Mouse (Mus musculus) bone marrow macrophage, adult 2 months (primary cell): Measurements from ENCODE around the gene Asic4. TPM values are rescaled to one million over a fixed set of nuclear protein-coding genes. Genes with fewer than 3 reads are reported as not detected.

Source experiments
- H3K27ac ChIP-seq: 2 replicates; pipeline ENCODE4 v1.5.1; 2012; ENCODE audit warnings: low read depth, low read length; ENCODE audit not compliant: insufficient read depth
- H3K4me1 ChIP-seq: 2 replicates; pipeline ENCODE4 v1.6.1; 2012; ENCODE audit warnings: low read length; ENCODE audit not compliant: control insufficient read depth, insufficient read depth
- H3K4me3 ChIP-seq: 2 replicates; pipeline ENCODE4 v1.5.1; 2012; ENCODE audit warnings: mild to moderate bottlenecking, low read length, moderate library complexity; ENCODE audit not compliant: insufficient read depth
- CTCF ChIP-seq: IDR thresholded peaks from 2 replicates; pipeline ENCODE4 v1.5.1; 2012; ENCODE audit warnings: low read depth, mild to moderate bottlenecking, low read length, moderate library complexity
- POLR2A ChIP-seq: IDR thresholded peaks from 2 replicates; pipeline ENCODE4 v1.6.1; 2012; ENCODE audit warnings: mild to moderate bottlenecking, low read depth, low read length, borderline replicate concordance
- polyA plus RNA-seq: library from polyadenylated mRNA; stranded (reverse); fragments of >200 nt; gene quantifications from 2 replicates; pipeline ENCODE4 v1.2.4, GENCODE M21; 2012; ENCODE audit not compliant: missing spikeins, insufficient read depth, insufficient read length

The Asic4 gene
- polyA plus RNA-seq, 1 experiment = not detected

DNA sequence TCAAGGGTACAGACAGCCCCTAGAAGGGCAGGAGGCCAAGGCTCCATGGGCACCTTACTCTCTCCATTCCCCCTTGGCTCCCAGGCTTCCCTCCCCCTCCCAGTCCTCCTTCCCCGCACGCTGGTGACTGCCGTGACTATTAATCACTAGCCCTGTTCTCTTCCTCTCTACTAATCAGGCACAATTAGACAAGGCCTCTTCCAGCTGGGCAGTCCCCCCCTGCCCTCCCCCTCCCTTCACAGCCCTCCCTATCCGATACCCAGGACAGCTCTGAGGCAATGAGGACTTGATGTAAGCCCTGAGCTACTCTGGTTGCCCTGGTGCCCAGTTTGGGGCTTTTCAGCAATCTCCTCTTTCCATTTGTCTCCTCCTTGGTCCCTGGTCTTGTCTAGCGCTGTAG lies 5.7 kb downstream of the Asic4 start:
- H3K4me1 ChIP-seq = no peaks in the 10 kb centered on the region

DNA sequence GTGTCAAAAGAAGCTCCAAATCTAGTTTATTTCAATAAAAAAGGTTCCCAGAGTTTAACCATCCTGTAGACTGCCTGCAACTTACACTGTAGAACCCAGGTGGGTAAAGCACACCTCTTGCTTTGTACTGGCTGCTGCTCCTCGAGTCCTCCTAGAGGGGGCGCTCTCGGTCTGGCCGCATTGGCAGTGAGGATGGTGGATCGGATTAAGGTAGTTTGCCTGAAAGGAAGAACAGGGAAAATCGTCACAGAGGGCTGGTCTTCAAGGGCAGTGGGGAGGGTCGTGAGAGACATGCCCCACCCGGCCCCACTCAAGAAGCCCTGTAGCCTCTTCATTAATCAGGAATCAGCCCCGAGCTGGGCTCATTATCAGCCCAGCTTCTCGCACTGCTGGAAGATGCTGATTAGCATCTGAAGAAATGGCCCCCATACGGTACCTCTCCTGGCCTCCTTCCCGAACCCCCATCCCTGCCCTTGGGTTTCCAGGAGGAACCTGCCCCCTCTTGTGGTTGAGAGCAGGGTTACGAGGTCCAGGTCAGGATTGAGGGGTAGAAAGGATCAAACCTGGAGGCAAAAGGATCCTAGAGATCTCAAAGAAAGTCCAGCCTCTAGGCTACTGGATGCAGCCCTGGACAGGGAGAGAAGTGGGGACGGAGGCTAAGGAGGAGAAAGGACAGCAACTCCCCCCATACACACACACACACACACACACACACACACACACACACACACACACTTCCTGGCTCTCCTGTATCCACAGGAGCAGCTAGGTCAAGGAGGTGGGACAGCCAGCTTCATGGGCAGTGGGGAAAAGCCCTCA lies 6.7 kb downstream of the Asic4 start:
- no peak overlapping the region for H3K27ac ChIP-seq
- no peaks in the 10 kb centered on the region for H3K4me1 ChIP-seq
- H3K4me3 ChIP-seq = no peak overlapping the region
- TF ChIP-seq POLR2A (no peak), CTCF (peak; percentile 32)

More for the DNA sequence above, 5.7 kb downstream of the Asic4 start:
- TF ChIP-seq CTCF = no peak
- no peak for TF ChIP-seq POLR2A
- H3K4me3 ChIP-seq = no peak overlapping the region
- no peak overlapping the region for H3K27ac ChIP-seq

DNA sequence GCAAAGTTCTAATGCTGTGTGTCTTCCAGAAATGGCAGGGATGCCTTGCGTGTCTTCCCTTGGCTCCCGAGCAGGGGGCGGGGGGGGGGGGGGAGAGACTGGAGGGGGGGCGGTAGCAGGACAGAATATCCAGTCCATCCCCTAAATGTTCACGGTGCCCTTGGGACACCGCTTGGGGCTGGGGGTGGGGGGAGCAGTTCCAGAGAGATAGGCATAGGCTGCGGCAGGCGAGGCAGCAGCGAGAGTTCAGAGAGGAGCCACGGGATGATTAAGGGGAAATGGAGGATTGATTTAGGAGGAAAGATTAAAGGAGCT lies 7.4 kb downstream of the Asic4 start:
- H3K4me1 ChIP-seq = no peaks in the 10 kb centered on the region
- H3K4me3 ChIP-seq = no peak overlapping the region
- H3K27ac ChIP-seq = no peak overlapping the region
- no peak for TF ChIP-seq CTCF
- TF ChIP-seq POLR2A = no peak

DNA sequence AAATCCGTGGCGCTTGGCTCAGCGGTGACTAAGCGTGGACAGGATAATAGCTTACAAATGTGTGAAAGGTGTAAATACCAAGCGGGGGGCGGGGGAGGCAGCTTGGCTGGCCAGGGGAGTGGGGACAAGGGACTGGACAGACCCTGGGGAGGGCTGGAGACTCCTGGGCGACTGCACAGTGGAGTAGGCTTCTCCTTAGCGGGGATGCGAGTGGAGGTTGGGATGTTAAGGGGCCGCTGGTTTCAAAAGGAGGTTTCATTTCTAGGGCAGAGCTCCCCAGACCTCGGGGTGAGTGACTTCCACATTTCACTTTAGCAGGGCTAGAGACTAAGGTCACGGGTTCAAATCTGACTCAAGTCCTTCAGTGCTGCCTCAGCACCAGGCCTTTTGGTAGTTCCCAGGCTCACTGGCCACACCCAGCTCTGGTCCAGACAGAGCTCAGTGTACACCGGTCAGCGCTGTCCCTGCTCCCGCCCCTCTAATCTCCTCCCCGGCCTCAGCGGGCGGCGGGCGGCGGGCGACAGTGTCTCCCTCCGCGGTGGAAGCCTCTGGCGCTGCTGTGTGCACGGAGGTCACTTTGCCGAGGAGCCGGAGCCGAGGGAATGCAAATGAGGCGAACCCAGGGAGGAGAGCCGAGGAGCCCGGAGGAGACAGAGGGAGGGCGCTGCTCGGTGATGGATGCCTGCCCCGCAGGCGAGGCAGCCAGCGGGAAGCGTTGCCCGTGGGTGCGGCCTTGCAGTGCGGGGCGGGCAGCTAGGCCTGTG lies 8.0 kb downstream of the Asic4 start:
- no peaks in the 10 kb centered on the region for H3K4me1 ChIP-seq
- H3K4me3 ChIP-seq = 0 out of 2 replicates have a peak overlapping the region, but pooled peaks have one; percentile 10
- no peak for TF ChIP-seq POLR2A
- TF ChIP-seq CTCF = no peak
- no peak overlapping the region for H3K27ac ChIP-seq

DNA sequence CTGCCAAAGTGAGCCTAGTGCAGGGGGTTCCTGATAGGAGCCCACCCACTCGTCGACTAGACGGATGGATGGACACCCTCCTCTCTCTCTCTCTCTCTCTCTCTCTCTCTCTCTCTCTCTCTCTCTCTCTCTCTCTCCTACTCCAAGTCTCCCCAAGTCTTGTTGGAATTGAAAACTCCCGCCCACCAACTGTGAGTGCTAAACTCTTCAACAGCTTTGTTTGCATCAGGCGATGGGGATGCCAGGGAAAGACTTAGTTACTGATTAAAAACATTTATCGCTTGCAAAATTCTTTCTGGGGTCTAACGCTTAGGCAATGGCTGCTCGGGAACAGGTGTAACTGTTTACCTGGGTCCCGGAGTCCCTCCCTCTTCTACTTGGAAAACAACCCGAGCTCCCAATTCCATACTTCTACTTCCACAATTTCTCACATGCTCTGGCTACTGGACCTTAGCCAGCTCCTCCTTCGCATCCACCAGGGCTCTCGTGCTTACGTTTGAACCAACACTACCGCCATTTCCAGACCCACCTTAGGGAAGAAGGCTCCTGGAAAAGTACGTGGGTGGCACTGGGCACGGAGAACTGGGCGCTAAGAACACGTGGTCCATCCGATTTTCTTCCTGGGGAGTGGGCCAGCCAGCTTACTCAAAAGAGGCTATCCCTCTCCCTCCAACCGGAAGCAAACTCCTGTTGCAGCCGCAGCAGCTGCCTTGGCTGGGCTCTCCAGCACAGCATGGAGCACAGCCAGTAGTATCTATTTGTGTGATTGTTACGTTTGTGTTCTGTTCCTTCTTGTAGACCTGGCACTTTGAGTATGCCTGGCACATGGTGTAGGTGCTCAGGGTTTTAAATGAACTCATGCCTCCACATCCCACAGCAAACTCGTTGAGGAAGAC lies 8.8 kb downstream of the Asic4 start:
- Histone ChIP-seq H3K4me3 (no peak overlapping the region), H3K27ac (no peak overlapping the region), H3K4me1 (no peaks in the 10 kb centered on the region)
- TF ChIP-seq CTCF (no peak), POLR2A (no peak)

DNA sequence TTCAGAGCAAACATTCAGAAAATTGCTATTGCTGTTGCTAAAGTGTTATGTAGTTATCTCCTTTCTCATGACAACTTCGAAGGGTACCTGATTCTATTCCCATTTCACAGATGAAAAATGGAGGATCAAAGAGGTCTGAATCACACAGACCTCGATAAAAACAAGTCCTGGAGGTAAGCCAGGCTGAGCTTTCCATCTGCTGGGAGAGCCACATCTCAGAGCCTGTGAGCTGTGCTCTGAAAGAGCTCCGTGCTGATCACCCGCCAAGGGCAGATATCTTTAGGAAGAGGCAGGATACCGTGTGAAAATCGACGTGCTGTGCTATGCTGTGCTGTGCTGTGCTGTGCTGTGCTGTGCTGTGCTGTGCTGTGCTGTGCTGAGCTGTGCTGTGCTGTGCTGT lies 10.1 kb downstream of the Asic4 start:
- H3K27ac ChIP-seq = no peak overlapping the region
- H3K4me3 ChIP-seq = no peak overlapping the region
- TF ChIP-seq POLR2A = no peak
- H3K4me1 ChIP-seq = no peaks in the 10 kb centered on the region

DNA sequence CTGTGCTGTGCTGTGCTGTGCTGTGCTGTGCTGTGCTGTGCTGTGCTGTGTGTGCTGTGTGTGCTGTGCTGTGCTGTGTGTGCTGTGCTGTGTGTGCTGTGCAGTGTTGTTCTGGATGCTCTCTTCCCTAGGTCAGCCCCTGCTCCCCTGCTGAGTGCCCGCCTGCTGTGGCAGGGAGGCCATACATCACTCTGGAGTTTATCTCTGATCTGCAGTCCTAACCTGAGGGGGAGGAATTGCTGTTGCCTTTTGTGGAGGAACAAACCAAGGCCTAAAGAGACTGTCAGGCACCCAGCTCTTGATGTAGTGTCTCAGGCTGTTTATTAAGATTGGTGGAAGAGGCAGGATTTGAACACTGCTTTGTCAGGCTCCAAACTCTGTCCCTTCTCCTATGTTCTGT lies 12.4 kb downstream of the Asic4 start:
- H3K27ac ChIP-seq = no peak overlapping the region
- no peak overlapping the region for H3K4me3 ChIP-seq
- TF ChIP-seq POLR2A (no peak), CTCF (no peak)
- H3K4me1 ChIP-seq = no peaks in the 10 kb centered on the region

DNA sequence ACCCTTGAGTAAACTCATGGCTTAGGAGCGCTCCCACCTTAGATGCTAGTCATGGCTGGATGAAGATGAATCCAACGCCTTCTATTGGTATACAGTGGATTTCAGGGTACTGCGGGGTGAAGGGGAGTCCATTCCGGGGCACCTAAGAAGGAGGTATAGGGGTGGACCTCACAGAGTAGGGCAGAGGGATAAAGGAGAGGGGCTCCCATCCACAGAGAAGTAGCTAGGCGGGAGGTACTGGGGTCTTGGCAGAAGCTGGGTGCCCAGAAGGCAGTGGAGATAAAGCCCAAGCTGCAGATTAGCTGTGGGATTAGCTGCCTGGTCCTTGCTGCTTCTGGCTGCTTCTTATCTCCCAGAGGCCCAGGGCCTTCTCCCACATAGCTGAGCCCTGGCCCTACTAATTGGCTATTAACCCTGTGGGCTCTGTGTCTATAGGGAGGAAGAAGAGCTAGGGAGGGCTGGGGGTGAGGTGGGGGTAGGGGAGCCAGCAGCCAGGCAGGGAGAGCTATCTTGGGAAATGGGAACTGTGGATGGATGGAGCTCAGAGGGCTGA lies 13.5 kb downstream of the Asic4 start:
- TF ChIP-seq CTCF = no peak
- no peak for TF ChIP-seq POLR2A
- no peak overlapping the region for H3K4me3 ChIP-seq
- no peak overlapping the region for H3K27ac ChIP-seq
- H3K4me1 ChIP-seq = no peaks in the 10 kb centered on the region

DNA sequence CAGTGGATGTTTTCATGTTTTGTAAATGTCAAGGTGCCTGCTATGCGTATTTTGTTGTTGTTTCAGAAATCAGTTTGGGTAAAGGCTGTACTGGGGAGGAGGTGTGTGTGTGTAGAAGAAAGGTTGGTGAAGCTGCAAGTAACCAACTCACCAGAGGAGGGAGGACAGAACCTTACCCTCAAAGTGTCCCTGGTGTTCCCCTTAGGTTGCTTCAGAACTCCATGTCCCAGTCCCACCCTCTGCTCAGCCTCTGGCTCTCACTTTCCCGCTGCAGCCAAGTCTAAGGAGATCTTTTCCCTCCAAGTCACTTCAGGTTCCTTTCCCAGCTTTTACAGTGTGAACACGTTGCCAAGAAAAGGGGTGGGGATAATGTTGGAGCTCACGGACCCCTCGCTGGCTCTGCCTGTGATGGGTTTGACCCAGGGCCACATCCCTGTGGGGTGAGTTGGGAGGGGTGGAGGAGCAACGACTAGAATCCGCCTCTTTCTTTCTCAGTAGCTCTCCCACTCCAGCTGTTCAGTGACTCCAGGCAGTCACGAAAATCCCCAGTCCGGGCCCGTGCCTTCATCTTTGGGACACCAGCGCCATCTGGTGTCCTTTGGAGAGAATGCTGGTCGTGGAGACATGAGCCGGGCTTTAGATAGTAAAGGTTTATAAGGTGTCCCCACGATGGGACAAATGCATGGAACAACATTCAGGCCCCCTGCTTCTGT lies 17.1 kb downstream of the Asic4 start:
- Histone ChIP-seq H3K4me1 (no peaks in the 10 kb centered on the region), H3K27ac (no peak overlapping the region), H3K4me3 (no peak overlapping the region)
- TF ChIP-seq CTCF (peak; percentile 91), POLR2A (no peak)
